Mouse (Mus musculus): ENCODE results near the gene 1810062G17Rik. TPM values are rescaled to one million over a fixed set of nuclear protein-coding genes. Genes with fewer than 3 reads are reported as not detected.

The 1810062G17Rik gene
- total and polyA plus RNA-seq, 3 experiments, result 1.0 to 2.3 TPM; not detected in 1

DNA sequence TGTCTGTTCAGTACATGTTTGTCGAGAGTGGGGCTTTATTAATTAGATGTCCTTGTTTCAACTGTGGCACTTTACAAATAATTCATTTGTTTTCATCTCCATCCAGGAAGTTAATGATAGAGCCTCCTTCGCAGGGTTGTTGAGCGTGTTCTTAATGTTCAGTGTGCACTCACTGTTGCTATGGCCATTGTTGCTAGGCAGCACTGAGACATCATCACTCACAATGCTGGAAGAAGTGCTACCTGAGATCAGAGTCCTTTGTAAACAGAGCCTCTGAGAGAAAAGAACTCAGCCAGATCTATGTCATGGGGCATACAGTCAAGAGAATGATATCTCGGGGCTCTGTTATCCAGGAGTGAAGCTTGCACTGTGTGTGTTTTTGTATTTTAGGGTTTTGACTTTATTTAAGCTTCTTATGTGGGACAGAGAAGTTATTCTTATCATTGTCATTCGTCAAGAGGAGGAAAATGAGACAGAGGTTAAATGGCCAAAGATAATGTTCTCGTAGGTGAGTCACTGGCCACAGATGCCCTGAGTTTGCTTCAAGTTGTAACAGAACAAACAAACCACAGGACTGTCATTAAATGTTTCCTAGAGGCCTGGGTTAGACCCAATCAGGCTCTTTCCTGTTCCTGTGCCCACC lies 18.0 kb downstream of the 1810062G17Rik start (continued):
- no peak for TF ChIP-seq GABPA (IDR thresholded peaks at IDR 0.05; ENCODE audit: low read depth, low read length)
- no peak for TF ChIP-seq CTCF (IDR thresholded peaks at IDR 0.05 in 2 of 3, conservative IDR thresholded peaks at IDR 0.05 in 1 of 3; ENCODE audit: control insufficient read depth in 1 of 3, insufficient read depth in 1 of 3, low read depth in 2 of 3, low read length in 3 of 3, poor library complexity in 1 of 3, severe bottlenecking in 1 of 3)
- no peak for TF ChIP-seq RAD21 (IDR thresholded peaks at IDR 0.05; ENCODE audit: low read depth, low read length)
- no peak for TF ChIP-seq ELF1 (IDR thresholded peaks at IDR 0.05; ENCODE audit: low read depth, low read length)

DNA sequence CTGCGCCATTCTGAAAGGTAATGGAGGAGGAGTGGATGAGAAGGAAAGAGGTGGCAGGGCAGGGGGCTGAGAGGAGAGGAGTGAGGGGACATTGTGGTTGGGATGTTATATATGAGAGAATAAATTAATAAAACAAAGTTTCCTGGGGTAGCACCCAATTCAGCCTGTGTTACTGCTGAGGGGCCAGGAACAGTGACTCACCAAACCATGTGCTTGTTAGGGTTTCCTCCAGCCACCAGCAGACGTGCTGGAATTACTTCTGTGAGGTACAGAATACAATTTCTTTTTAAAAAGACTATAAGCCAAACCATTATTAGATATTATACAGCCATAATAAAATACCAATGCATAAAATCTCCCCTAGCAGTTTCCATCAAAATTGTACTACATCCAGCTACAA lies 18.9 kb downstream of the 1810062G17Rik start:
- H3K27ac ChIP-seq (ENCODE audit: control insufficient read depth, low read depth, low read length), result 0 out of 2 replicates have a peak overlapping the region, but pooled peaks have one; percentile 12
- peaks cover 0 to 22% of the 10 kb centered on the region in 2 experiments; a peak in 2 of 4 replicates for H3K36me3 ChIP-seq (ENCODE audit: control insufficient read depth in 1 of 2, insufficient read depth in 2 of 2, low read length in 2 of 2)
- H3K4me3 ChIP-seq (ENCODE audit: control insufficient read depth in 1 of 2, insufficient read depth in 1 of 2, low read depth in 2 of 2, low read length in 2 of 2), result no peak overlapping the region
- peak overlapping the region; percentile 12; the same call in 1 of the 2 replicates for H3K9ac ChIP-seq (ENCODE audit: control insufficient read depth, low read depth, low read length, poor library complexity, severe bottlenecking)
- no peak for TF ChIP-seq ELF1 (IDR thresholded peaks at IDR 0.05; ENCODE audit: low read depth, low read length)
- TF ChIP-seq POLR2A (IDR thresholded peaks at IDR 0.05; ENCODE audit: control insufficient read depth in 1 of 2, insufficient read depth in 1 of 2, low read depth in 1 of 2, low read length in 2 of 2, poor library complexity in 1 of 2), result no peak
- no peak for TF ChIP-seq ETS1 (IDR thresholded peaks at IDR 0.05; ENCODE audit: low read depth, low read length)
- TF ChIP-seq MAX (IDR thresholded peaks at IDR 0.05; ENCODE audit: low read length), result no peak
- no peak for TF ChIP-seq SMC3 (IDR thresholded peaks at IDR 0.05; ENCODE audit: low read depth, low read length)
- no peak for TF ChIP-seq UBTF (IDR thresholded peaks at IDR 0.05; ENCODE audit: borderline replicate concordance, insufficient read depth, low read depth, low read length)
- TF ChIP-seq MEF2A (IDR thresholded peaks at IDR 0.05; ENCODE audit: extremely low read depth, insufficient replicate concordance, low read depth, low read length, poor library complexity, severe bottlenecking), result no peak
- no peak for TF ChIP-seq HCFC1 (IDR thresholded peaks at IDR 0.05; ENCODE audit: low read depth, low read length)
- TF ChIP-seq KAT2A (conservative IDR thresholded peaks at IDR 0.05; ENCODE audit: low read depth, low read length), result no peak
- no peak for TF ChIP-seq CTCF (IDR thresholded peaks at IDR 0.05 in 2 of 3, conservative IDR thresholded peaks at IDR 0.05 in 1 of 3; ENCODE audit: control insufficient read depth in 1 of 3, insufficient read depth in 1 of 3, low read depth in 2 of 3, low read length in 3 of 3, poor library complexity in 1 of 3, severe bottlenecking in 1 of 3)
- no peak for TF ChIP-seq RCOR1 (IDR thresholded peaks at IDR 0.05; ENCODE audit: low read depth, low read length)
- no peak for TF ChIP-seq CHD2 (IDR thresholded peaks at IDR 0.05; ENCODE audit: low read length)
- no peak for TF ChIP-seq RAD21 (IDR thresholded peaks at IDR 0.05; ENCODE audit: low read depth, low read length)
- no peak for TF ChIP-seq EP300 (IDR thresholded peaks at IDR 0.05; ENCODE audit: low read depth in 1 of 2, low read length in 2 of 2)
- no peak for TF ChIP-seq TBP (IDR thresholded peaks at IDR 0.05; ENCODE audit: low read depth, low read length)
- no peak for TF ChIP-seq NELFE (IDR thresholded peaks at IDR 0.05; ENCODE audit: low read depth, low read length)
- TF ChIP-seq MYC (IDR thresholded peaks at IDR 0.05; ENCODE audit: low read depth, low read length), result no peak
- H3K27me3 ChIP-seq (ENCODE audit: control insufficient read depth in 1 of 2, insufficient read depth in 2 of 2, low read length in 2 of 2), result no peaks in the 10 kb centered on the region
- H3K4me1 ChIP-seq (ENCODE audit: control insufficient read depth in 1 of 2, insufficient read depth in 2 of 2, low read length in 2 of 2), result peaks cover 6 to 28% of the 10 kb centered on the region in 2 experiments
- no peaks in the 10 kb centered on the region for H3K79me2 ChIP-seq (ENCODE audit: control insufficient read depth, insufficient read depth, low read length, poor library complexity)
- H3K9me3 ChIP-seq (replicated peaks; ENCODE audit: insufficient read depth, low read length), result no peaks in the 10 kb centered on the region
- DNase-seq (ENCODE audit: low read depth, low spot score), result peak; percentile 34

Measured in MEL (cell line).